In the genomic region with DNA sequence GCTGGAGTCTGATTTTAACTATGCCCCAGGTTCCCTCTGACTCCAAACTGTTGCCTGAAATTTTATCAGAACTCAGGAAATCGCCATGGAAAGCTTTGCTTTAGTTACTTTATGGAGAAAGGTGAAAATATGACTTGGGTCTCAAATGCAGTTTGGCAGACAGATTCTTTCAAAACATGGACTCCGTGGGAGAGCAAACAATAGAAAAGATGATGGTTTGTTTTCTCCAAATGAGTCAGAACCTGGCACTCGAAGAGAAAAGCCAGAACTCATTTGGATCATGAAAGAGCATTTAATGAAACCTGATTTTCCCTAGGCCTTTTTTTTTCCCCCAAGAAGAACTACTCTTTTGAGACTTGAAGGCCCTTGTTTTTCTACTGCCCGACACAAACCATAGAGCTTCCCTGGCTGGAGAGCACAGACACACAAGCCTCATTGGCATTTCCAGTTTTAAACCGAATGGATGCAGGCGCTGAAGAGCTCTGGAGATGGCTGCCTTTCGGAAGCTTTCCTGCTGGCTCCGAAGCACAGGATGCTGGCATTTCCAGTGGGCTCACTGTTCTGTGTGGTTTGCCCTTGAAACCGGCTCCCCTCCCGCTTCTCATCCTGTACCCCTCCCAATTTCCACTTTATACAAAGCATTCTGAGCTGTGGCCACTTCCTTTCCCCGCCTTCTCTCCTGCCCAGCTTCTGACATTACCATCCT, we compare ENCODE assay signal across 10 mouse cellular contexts. TPM values are rescaled to one million over a fixed set of nuclear protein-coding genes. Genes with fewer than 3 reads are reported as not detected.
DNase-seq lines count a peak whose midpoint lies in the region; ATAC-seq and TF ChIP-seq lines count a peak whose summit lies in the region.
"Had no signal": no experiment of that assay in that cellular context is flagged by ENCODE, and none has a peak within 500 bp of the region (broad histone marks: within the 10 kb centered on the region; RNA-seq: fewer than 3 reads in every experiment).

No protein-coding gene starts in this region.

- WGBS in forebrain, embryonic 14.5 days: 66% methylated on average over 11 of the region's 11 CpGs
- 73% methylated on average over 11 of the region's 11 CpGs for WGBS in forebrain, embryonic 11.5 days
- WGBS in hindbrain, embryonic 14.5 days: 65% methylated on average over 11 of the region's 11 CpGs
- WGBS in thymus, adult 2 months: 36% methylated on average over 11 of the region's 11 CpGs

- no peaks in the 10 kb centered on the region for H3K36me3 ChIP-seq in forebrain, embryonic 14.5 days (ENCODE audit: control insufficient read depth, insufficient read depth, low read length)
- no peaks in the 10 kb centered on the region for H3K36me3 ChIP-seq in forebrain, embryonic 11.5 days (ENCODE audit: control insufficient read depth, insufficient read depth, low read length)
- H3K36me3 ChIP-seq in testis, adult 2 months (ENCODE audit: control insufficient read depth, insufficient read depth, low read length): no peaks in the 10 kb centered on the region
- no peaks in the 10 kb centered on the region for H3K36me3 ChIP-seq in hindbrain, embryonic 14.5 days (replicated peaks; ENCODE audit: control insufficient read depth, insufficient read depth)
- no peaks in the 10 kb centered on the region for H3K36me3 ChIP-seq in thymus, adult 2 months (ENCODE audit: control insufficient read depth, insufficient read depth, low read length)

- H3K27ac ChIP-seq in forebrain, embryonic 14.5 days (ENCODE audit: low read depth, low read length): 0 out of 2 replicates have a peak overlapping the region, but pooled peaks have one; percentile 39
- H3K27ac ChIP-seq in forebrain, embryonic 11.5 days (ENCODE audit: low read depth, low read length): no peak overlapping the region
- H3K27ac ChIP-seq in testis, adult 2 months (ENCODE audit: control insufficient read depth, insufficient read depth, low read depth, low read length): peak overlapping the region; percentile 43; the same call in 1 of the 2 replicates
- H3K27ac ChIP-seq in hindbrain, embryonic 14.5 days: peak overlapping the region; percentile 49; the same call in 1 of the 2 replicates
- H3K27ac ChIP-seq in thymus, adult 2 months (ENCODE audit: control insufficient read depth, insufficient read depth, low read length): peak overlapping the region; percentile 98

- no peak for TF ChIP-seq POLR2A in testis, adult 2 months (IDR thresholded peaks at IDR 0.05; ENCODE audit: control insufficient read depth, low read depth, low read length)
- no peak for TF ChIP-seq POLR2A in thymus, adult 2 months (IDR thresholded peaks at IDR 0.05; ENCODE audit: control insufficient read depth, extremely low read depth, insufficient read depth, low read length, poor library complexity)

- H3K27me3 ChIP-seq in forebrain, embryonic 14.5 days (replicated peaks; ENCODE audit: control insufficient read depth, insufficient read depth, low read length): no peaks in the 10 kb centered on the region
- no peaks in the 10 kb centered on the region for H3K27me3 ChIP-seq in forebrain, embryonic 11.5 days (ENCODE audit: control insufficient read depth, insufficient read depth, low read length)
- no peaks in the 10 kb centered on the region for H3K27me3 ChIP-seq in testis, adult 2 months (ENCODE audit: control insufficient read depth, insufficient read depth, low read length)
- no peaks in the 10 kb centered on the region for H3K27me3 ChIP-seq in hindbrain, embryonic 14.5 days (ENCODE audit: control insufficient read depth, insufficient read depth, low read length)
- H3K27me3 ChIP-seq in thymus, adult 2 months (ENCODE audit: control insufficient read depth, insufficient read depth, low read length): no peaks in the 10 kb centered on the region
- H3K27me3 ChIP-seq: Patski had no signal

- no peaks in the 10 kb centered on the region for H3K4me1 ChIP-seq in forebrain, embryonic 14.5 days (ENCODE audit: control insufficient read depth, insufficient read depth, low read length)
- no peaks in the 10 kb centered on the region for H3K4me1 ChIP-seq in forebrain, embryonic 11.5 days (replicated peaks; ENCODE audit: control insufficient read depth, insufficient read depth, low read length)
- peaks cover 2% of the 10 kb centered on the region; the same call in 1 of the 2 replicates for H3K4me1 ChIP-seq in testis, adult 2 months (ENCODE audit: control insufficient read depth, insufficient read depth, low read length)
- 0 out of 2 replicates have a peak, but pooled peaks cover 13% of the 10 kb centered on the region for H3K4me1 ChIP-seq in hindbrain, embryonic 14.5 days (replicated peaks; ENCODE audit: control insufficient read depth, insufficient read depth, low read length)
- H3K4me1 ChIP-seq in thymus, adult 2 months (replicated peaks; ENCODE audit: control insufficient read depth, insufficient read depth, low read length): peaks cover 39% of the 10 kb centered on the region

- H3K9me3 ChIP-seq in forebrain, embryonic 14.5 days (replicated peaks; ENCODE audit: control insufficient read depth, low read length): no peaks in the 10 kb centered on the region
- no peaks in the 10 kb centered on the region for H3K9me3 ChIP-seq in forebrain, embryonic 11.5 days (ENCODE audit: control insufficient read depth, low read length)
- no peaks in the 10 kb centered on the region for H3K9me3 ChIP-seq in hindbrain, embryonic 14.5 days (ENCODE audit: control insufficient read depth, low read length)

- H3K9ac ChIP-seq in forebrain, embryonic 14.5 days (ENCODE audit: low read length): no peak overlapping the region
- no peak overlapping the region for H3K9ac ChIP-seq in forebrain, embryonic 11.5 days (ENCODE audit: low read length)
- H3K9ac ChIP-seq in hindbrain, embryonic 14.5 days: no peak overlapping the region

- H3K4me3 ChIP-seq in forebrain, embryonic 14.5 days (ENCODE audit: low read depth, low read length): no peak overlapping the region
- no peak overlapping the region for H3K4me3 ChIP-seq in forebrain, embryonic 11.5 days (ENCODE audit: low read depth, low read length)
- peak overlapping the region; percentile 8 for H3K4me3 ChIP-seq in testis, adult 2 months (ENCODE audit: control insufficient read depth, low read depth, low read length)
- no peak overlapping the region for H3K4me3 ChIP-seq in hindbrain, embryonic 14.5 days (replicated peaks; ENCODE audit: low read length)
- H3K4me3 ChIP-seq in thymus, adult 2 months (ENCODE audit: control insufficient read depth, insufficient read depth, low read length): no peak overlapping the region

- H3K4me2 ChIP-seq in forebrain, embryonic 14.5 days (ENCODE audit: low read length): no peak overlapping the region
- H3K4me2 ChIP-seq in forebrain, embryonic 11.5 days (ENCODE audit: low read depth, low read length, severe bottlenecking): no peak overlapping the region
- H3K4me2 ChIP-seq in hindbrain, embryonic 14.5 days (replicated peaks): no peak overlapping the region

- ATAC-seq in forebrain, embryonic 14.5 days: no peak
- no peak for ATAC-seq in forebrain, embryonic 11.5 days (replicated peaks; ENCODE audit: low FRiP score)
- ATAC-seq in hindbrain, embryonic 14.5 days (ENCODE audit: low FRiP score): no peak
- ATAC-seq: Patski had no signal

- no peak for DNase-seq in forebrain, embryonic 14.5 days (ENCODE audit: low spot score)
- no peak for DNase-seq in forebrain, embryonic 11.5 days (ENCODE audit: low spot score)
- no peak for DNase-seq in testis, postnatal 14 days (ENCODE audit: low spot score)
- DNase-seq in hindbrain, embryonic 14.5 days (ENCODE audit: low spot score): no peak
- DNase-seq in thymus, adult 2 months: peak; percentile 54
- no peak for DNase-seq in gastrocnemius, postnatal 14 days
- no peak for DNase-seq in spleen, adult 12 weeks (ENCODE audit: low spot score)

- no peak for TF ChIP-seq CTCF in testis, adult 2 months (IDR thresholded peaks at IDR 0.05; ENCODE audit: control insufficient read depth, insufficient read depth, insufficient replicate concordance, low read depth, low read length)
- no peak for TF ChIP-seq CTCF in thymus, adult 2 months (IDR thresholded peaks at IDR 0.05; ENCODE audit: borderline replicate concordance, control insufficient read depth, extremely low read depth, insufficient read depth, low read length, poor library complexity)

- intact Hi-C loops in gastrocnemius, postnatal 14 days (cut with DNase I; ENCODE audit: low total_unique reads): no loop called here

RNA-seq across cellular contexts. Expression of a gene that starts 14.0 kb away (rescaled TPM):
- polyA plus RNA-seq in forebrain, embryonic 14.5 days (2014; fragmentation: Nextera tagmentation; extraction: Ambion mirVana): 0.66 and 1.3 TPM in 2 replicates
- 0.69 and 1.1 TPM in 2 replicates for polyA plus RNA-seq in forebrain, embryonic 11.5 days (2014; fragmentation: Nextera tagmentation; extraction: Ambion mirVana)
- polyA plus RNA-seq in testis, adult 2 months (2012; rRNA removed): 3.5 and 4.8 TPM in 2 replicates
- 0.53 TPM in 1 of 2 replicates, not detected in the other for polyA plus RNA-seq in hindbrain, embryonic 14.5 days (2014; fragmentation: Nextera tagmentation; extraction: Ambion mirVana)
- 4.1 and 4.7 TPM in 2 replicates for polyA plus RNA-seq in thymus, adult 2 months (2012; rRNA removed)
- total RNA-seq in gastrocnemius, postnatal 14 days (2021): not detected
- total RNA-seq: liver, adult 2 months had no signal
- polyA plus RNA-seq: liver, adult 2 months; Patski had no signal
